Mouse (Mus musculus) heart, embryonic 16.5 days (tissue): ENCODE measurements around the gene Fpr-rs3. TPM values are rescaled to one million over a fixed set of nuclear protein-coding genes. Genes with fewer than 3 reads are reported as not detected.

Experiments used
- ATAC-seq: fragments of 200-750 bp; cut with Nextera tagmentation; replicated peaks from 2 replicates; pipeline ENCODE4 v1.8.0; 2017; ENCODE audit warnings: moderate number of reproducible peaks; ENCODE audit not compliant: insufficient read depth, low FRiP score; ENCODE audit errors: extremely low read depth
- H3K27ac ChIP-seq: fragments of 300-500 bp; sonication (generic); 2 replicates; pipeline ENCODE4 v1.5.1; 2014; ENCODE audit warnings: mild to moderate bottlenecking, low read length, control low read depth, moderate library complexity
- H3K27me3 ChIP-seq: fragments of 300-500 bp; sonication (generic); 2 replicates; pipeline ENCODE4 v1.6.1; 2014; ENCODE audit warnings: low read length, mixed read lengths; ENCODE audit not compliant: control insufficient read depth, insufficient read depth
- H3K36me3 ChIP-seq: fragments of 300-500 bp; sonication (generic); 2 replicates; pipeline ENCODE4 v1.6.1; 2014; ENCODE audit not compliant: control insufficient read depth, insufficient read depth
- H3K4me1 ChIP-seq: fragments of 300-500 bp; sonication (generic); 2 replicates; pipeline ENCODE4 v1.6.1; 2014; ENCODE audit warnings: low read length, mixed read lengths; ENCODE audit not compliant: control insufficient read depth, insufficient read depth
- H3K4me2 ChIP-seq: fragments of 300-500 bp; sonication (generic); 2 replicates; pipeline ENCODE4 v1.6.1; 2014; ENCODE audit warnings: low read depth, mild to moderate bottlenecking, control low read depth, low read length
- H3K4me3 ChIP-seq: fragments of 300-500 bp; sonication (generic); 2 replicates; pipeline ENCODE4 v1.5.1; 2014; ENCODE audit warnings: mild to moderate bottlenecking, control low read depth, low read length
- H3K9ac ChIP-seq: fragments of 300-500 bp; sonication (generic); 2 replicates; pipeline ENCODE4 v1.6.1; 2014; ENCODE audit warnings: low read length, control low read depth
- H3K9me3 ChIP-seq: fragments of 300-500 bp; sonication (generic); replicated peaks from 2 replicates; pipeline ENCODE4 v1.6.1; 2016; ENCODE audit warnings: low read length; ENCODE audit not compliant: control insufficient read depth
- WGBS: fragments of 180-500 bp; shearing (Covaris S2); extraction: QIAGEN DNeasy Blood & Tissue Kit; methylation state at CpG from one replicate; pipeline ENCODE4 v1.1.7; 2014; 5-methylcytosine and 5-hydroxymethylcytosine counted together
- polyA plus RNA-seq: library from polyadenylated mRNA; unstranded; fragments of >200 nt; fragmentation: Nextera tagmentation; extraction: Ambion mirVana; gene quantifications from 2 replicates; pipeline ENCODE4 v1.2.1, GENCODE M21; 2015

The Fpr-rs3 gene
- polyA plus RNA-seq: not detected in 2 replicates

DNA sequence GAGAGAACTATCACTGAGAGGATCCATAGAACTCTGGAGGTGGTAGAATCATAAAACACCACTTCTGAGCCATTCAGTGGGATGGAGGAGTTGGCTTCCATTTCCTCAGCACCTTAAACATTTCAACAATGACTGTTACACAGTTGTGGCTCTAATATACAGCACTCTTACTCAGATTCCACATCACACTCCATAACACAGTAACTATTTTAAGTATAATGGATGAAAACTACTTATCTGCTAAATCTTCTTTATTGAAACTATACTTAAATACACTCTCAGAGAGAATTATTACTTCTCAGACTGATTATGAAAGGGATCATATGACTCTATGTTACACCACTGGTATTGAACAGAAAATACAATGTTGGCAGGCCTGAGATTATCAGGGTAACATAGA is at the start of gene Fpr-rs3:
Gene Fpr-rs3, minus strand, starts transcription at position 101 of the 400 bp plus-strand sequence.
- Histone ChIP-seq H3K36me3 (no peaks in the 10 kb centered on the region), H3K9ac (no peak within 1 kb of the TSS), H3K27ac (no peak within 1 kb of the TSS), H3K27me3 (no peaks in the 10 kb centered on the region), H3K4me1 (no peaks in the 10 kb centered on the region), H3K9me3 (peaks cover 4% of the 10 kb centered on the region; the same call in 1 of the 2 replicates), H3K4me2 (no peak within 1 kb of the TSS), H3K4me3 (no peak within 1 kb of the TSS)
- no peak for ATAC-seq

DNA sequence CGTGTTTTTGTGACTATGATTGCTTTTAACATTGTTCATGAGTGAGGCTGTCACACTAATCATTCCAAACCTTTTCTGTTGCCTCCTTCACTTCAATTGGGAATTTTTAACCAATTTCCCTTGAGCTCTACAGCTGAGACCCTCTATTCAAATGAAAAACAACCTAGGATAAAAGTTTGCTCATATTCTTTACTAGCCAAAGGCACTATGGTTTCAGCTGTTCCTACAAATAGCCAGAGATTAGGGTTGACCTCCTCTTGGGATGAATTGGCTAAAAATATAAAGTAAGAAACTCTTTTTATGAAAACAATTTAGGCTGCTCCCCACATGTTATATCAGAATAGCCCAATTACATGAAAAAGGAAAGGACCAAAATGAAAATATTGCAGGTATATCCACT is 28.4 kb downstream of the Fpr-rs3 start, which contains the start of gene Vmn2r110:
Gene Vmn2r110, minus strand, starts transcription at position 101 of the 400 bp plus-strand sequence.
- no peaks in the 10 kb centered on the region for H3K9me3 ChIP-seq
- H3K36me3 ChIP-seq: no peaks in the 10 kb centered on the region
- no peaks in the 10 kb centered on the region for H3K27me3 ChIP-seq
- 19% methylated on average over 1 of the region's 1 CpGs for whole genome bisulfite sequencing
- no peak for ATAC-seq
- no peak within 1 kb of the TSS for H3K4me2 ChIP-seq
- H3K4me1 ChIP-seq: no peaks in the 10 kb centered on the region
- H3K4me3 ChIP-seq: no peak within 1 kb of the TSS
- H3K27ac ChIP-seq: no peak within 1 kb of the TSS
- no peak within 1 kb of the TSS for H3K9ac ChIP-seq

Other genes with a start within 250 kb of the Fpr-rs3 start
- gene Vmn1r224, start 210.7 kb downstream of the Fpr-rs3 start, polyA plus RNA-seq: not detected in 2 replicates
- gene Vmn2r108, start 143.5 kb downstream of the Fpr-rs3 start, polyA plus RNA-seq: not detected in 2 replicates
- not detected in 2 replicates for gene Vmn1r225, start 126.7 kb downstream of the Fpr-rs3 start, polyA plus RNA-seq
- gene Vmn2r109, start 60.1 kb downstream of the Fpr-rs3 start, polyA plus RNA-seq: not detected in 2 replicates
- not detected in 2 replicates for gene Vmn2r110, start 28.5 kb downstream of the Fpr-rs3 start, polyA plus RNA-seq
- not detected in 2 replicates for gene Vmn1r226, start 58.0 kb upstream of the Fpr-rs3 start, polyA plus RNA-seq
- not detected in 2 replicates for gene Vmn1r227, start 105.0 kb upstream of the Fpr-rs3 start, polyA plus RNA-seq
- gene Vmn1r228, start 161.3 kb upstream of the Fpr-rs3 start, polyA plus RNA-seq: not detected in 2 replicates
- not detected in 2 replicates for gene Vmn1r229, start 186.7 kb upstream of the Fpr-rs3 start, polyA plus RNA-seq
- gene Vmn1r230, start 215.6 kb upstream of the Fpr-rs3 start, polyA plus RNA-seq: not detected in 2 replicates